8 mouse cellular contexts compared by ENCODE assay signal in the genomic region with DNA sequence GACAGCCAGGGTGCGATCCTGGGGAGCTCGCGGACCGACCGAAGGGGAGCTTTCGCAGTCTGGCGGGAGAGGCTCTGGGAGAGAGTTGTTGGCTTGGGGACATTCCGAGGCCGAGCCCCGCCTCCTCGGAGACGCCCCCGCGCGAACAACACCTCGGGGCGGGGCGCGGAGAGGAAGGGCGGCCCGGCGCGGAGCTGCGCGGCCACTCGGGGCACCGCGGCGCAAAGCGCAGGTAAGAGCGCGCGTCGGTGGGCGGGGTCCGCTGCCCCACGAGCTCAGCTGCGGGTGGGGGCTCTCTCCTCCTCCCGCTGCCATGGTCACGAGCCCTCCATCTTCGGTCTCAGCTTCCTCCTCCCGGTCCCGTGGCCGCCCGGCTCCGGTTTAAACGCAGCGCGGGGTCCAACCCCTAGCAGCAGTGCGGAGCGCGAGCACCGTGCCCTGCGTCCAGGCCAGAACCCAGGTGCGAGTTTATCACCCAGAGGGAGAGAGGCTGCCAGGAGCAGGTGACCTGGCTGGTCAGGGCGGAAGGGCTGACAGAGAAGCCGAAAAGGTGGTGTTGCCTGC. TPM values are rescaled to one million over a fixed set of nuclear protein-coding genes. Genes with fewer than 3 reads are reported as not detected.
DNase-seq lines count a peak whose midpoint lies in the region; ATAC-seq lines count a peak whose summit lies in the region.

Tmie (minus strand) TSS at position 116 of the 564 bp plus-strand sequence.

- DNase-seq in embryonic facial prominence, embryonic 11.5 days (ENCODE audit: low spot score) = peak; percentile 70
- DNase-seq in kidney, adult 9 months = peak; percentile 92
- peak; percentile 42 for DNase-seq in neural tube, embryonic 11.5 days (ENCODE audit: low spot score)
- DNase-seq in thymus, postnatal 14 days = peak; percentile 78

- peaks cover 32% of the 10 kb centered on the region for H3K27me3 ChIP-seq in erythroblast, embryonic 14.5 days (ENCODE audit: control insufficient read depth)
- peaks cover 23% of the 10 kb centered on the region for H3K27me3 ChIP-seq in embryonic facial prominence, embryonic 11.5 days (ENCODE audit: control insufficient read depth, insufficient read depth, low read length)
- peaks cover 63% of the 10 kb centered on the region for H3K27me3 ChIP-seq in heart, embryonic 12.5 days (replicated peaks)
- peaks cover 21% of the 10 kb centered on the region for H3K27me3 ChIP-seq in liver, embryonic 16.5 days (ENCODE audit: control insufficient read depth, insufficient read depth, low read depth, low read length)
- H3K27me3 ChIP-seq in neural tube, embryonic 11.5 days (ENCODE audit: control insufficient read depth, insufficient read depth, low read length) = peaks cover 32% of the 10 kb centered on the region

- H3K4me3 ChIP-seq in erythroblast, embryonic 14.5 days (replicated peaks) = peak within 1 kb of the TSS; percentile 53
- H3K4me3 ChIP-seq in embryonic facial prominence, embryonic 11.5 days (ENCODE audit: low read depth, low read length) = peak within 1 kb of the TSS; percentile 49
- H3K4me3 ChIP-seq in heart, embryonic 12.5 days = peak within 1 kb of the TSS; percentile 72
- peak within 1 kb of the TSS; percentile 61 for H3K4me3 ChIP-seq in liver, embryonic 16.5 days (ENCODE audit: low read depth, low read length)
- peak within 1 kb of the TSS; percentile 43 for H3K4me3 ChIP-seq in neural tube, embryonic 11.5 days (ENCODE audit: low read depth, low read length)

- under 1% methylated on average over 55 of the region's 57 CpGs for WGBS in embryonic facial prominence, embryonic 11.5 days
- under 1% methylated on average over 56 of the region's 57 CpGs for WGBS in heart, embryonic 12.5 days
- WGBS in liver, embryonic 16.5 days (ENCODE audit: insufficient replicate concordance) = under 1% methylated on average over 57 of the region's 57 CpGs
- WGBS in neural tube, embryonic 11.5 days = 1% methylated on average over 57 of the region's 57 CpGs

- peaks cover 2% of the 10 kb centered on the region; the same call in 1 of the 2 replicates for H3K4me1 ChIP-seq in erythroblast, embryonic 14.5 days (ENCODE audit: control insufficient read depth)
- no peaks in the 10 kb centered on the region for H3K4me1 ChIP-seq in embryonic facial prominence, embryonic 11.5 days (ENCODE audit: control insufficient read depth, insufficient read depth, low read length)
- H3K4me1 ChIP-seq in heart, embryonic 12.5 days (replicated peaks) = peaks cover 26% of the 10 kb centered on the region
- H3K4me1 ChIP-seq in liver, embryonic 16.5 days (ENCODE audit: control insufficient read depth, low read depth, low read length) = peaks cover 2% of the 10 kb centered on the region
- H3K4me1 ChIP-seq in neural tube, embryonic 11.5 days (ENCODE audit: control insufficient read depth, insufficient read depth, low read length) = peaks cover 5% of the 10 kb centered on the region

- H3K36me3 ChIP-seq in erythroblast, embryonic 14.5 days (ENCODE audit: control insufficient read depth) = no peaks in the 10 kb centered on the region
- H3K36me3 ChIP-seq in embryonic facial prominence, embryonic 11.5 days (replicated peaks; ENCODE audit: control insufficient read depth, insufficient read depth, low read depth, low read length) = no peaks in the 10 kb centered on the region
- H3K36me3 ChIP-seq in heart, embryonic 12.5 days = no peaks in the 10 kb centered on the region
- no peaks in the 10 kb centered on the region for H3K36me3 ChIP-seq in liver, embryonic 16.5 days (ENCODE audit: control insufficient read depth, insufficient read depth)
- H3K36me3 ChIP-seq in neural tube, embryonic 11.5 days (ENCODE audit: control insufficient read depth, insufficient read depth, low read length) = no peaks in the 10 kb centered on the region

- peak within 1 kb of the TSS; percentile 52 for H3K9ac ChIP-seq in embryonic facial prominence, embryonic 11.5 days (replicated peaks; ENCODE audit: low read length)
- H3K9ac ChIP-seq in heart, embryonic 12.5 days = peak within 1 kb of the TSS; percentile 67
- peak within 1 kb of the TSS; percentile 54 for H3K9ac ChIP-seq in liver, embryonic 16.5 days (ENCODE audit: low read depth, low read length)
- H3K9ac ChIP-seq in neural tube, embryonic 11.5 days (ENCODE audit: low read length) = no peak within 1 kb of the TSS; the same call in 1 of the 2 replicates

- H3K4me2 ChIP-seq in embryonic facial prominence, embryonic 11.5 days (ENCODE audit: low read depth, low read length) = peak within 1 kb of the TSS; percentile 72
- peak within 1 kb of the TSS; percentile 99 for H3K4me2 ChIP-seq in heart, embryonic 12.5 days
- H3K4me2 ChIP-seq in liver, embryonic 16.5 days (ENCODE audit: low read depth, low read length) = peak within 1 kb of the TSS; percentile 54
- peak within 1 kb of the TSS; percentile 81 for H3K4me2 ChIP-seq in neural tube, embryonic 11.5 days (ENCODE audit: low read depth)

- no peaks in the 10 kb centered on the region for H3K9me3 ChIP-seq in erythroblast, embryonic 14.5 days (ENCODE audit: control insufficient read depth, low read length)
- H3K9me3 ChIP-seq in embryonic facial prominence, embryonic 11.5 days (replicated peaks; ENCODE audit: control insufficient read depth, low read length) = no peaks in the 10 kb centered on the region
- H3K9me3 ChIP-seq in heart, embryonic 12.5 days (replicated peaks) = no peaks in the 10 kb centered on the region
- no peaks in the 10 kb centered on the region for H3K9me3 ChIP-seq in liver, embryonic 16.5 days (replicated peaks; ENCODE audit: control insufficient read depth, low read length)
- no peaks in the 10 kb centered on the region for H3K9me3 ChIP-seq in neural tube, embryonic 11.5 days (ENCODE audit: control insufficient read depth, low read length)

- H3K27ac ChIP-seq in embryonic facial prominence, embryonic 11.5 days (replicated peaks; ENCODE audit: low read depth, low read length) = no peak within 1 kb of the TSS
- H3K27ac ChIP-seq in heart, embryonic 12.5 days (ENCODE audit: poor library complexity, severe bottlenecking) = no peak within 1 kb of the TSS
- H3K27ac ChIP-seq in liver, embryonic 16.5 days (ENCODE audit: low read length) = peak within 1 kb of the TSS; percentile 45
- no peak within 1 kb of the TSS for H3K27ac ChIP-seq in neural tube, embryonic 11.5 days (ENCODE audit: low read depth, low read length)

- no peak for ATAC-seq in erythroblast, adult 5-6 weeks (replicated peaks; ENCODE audit: low FRiP score, poor library complexity, severe bottlenecking)
- ATAC-seq in embryonic facial prominence, embryonic 11.5 days (replicated peaks; ENCODE audit: insufficient number of reproducible peaks, low FRiP score, low TSS enrichment, low read depth) = peak; percentile 31; the same call in 1 of the 2 replicates
- peak; percentile 31 for ATAC-seq in heart, embryonic 12.5 days (ENCODE audit: insufficient number of reproducible peaks, low FRiP score)
- peak; percentile 53 for ATAC-seq in liver, embryonic 16.5 days (ENCODE audit: low read depth)
- ATAC-seq in neural tube, embryonic 11.5 days (ENCODE audit: insufficient read depth, low FRiP score, low TSS enrichment) = no peak

RNA-seq across cellular contexts. Expression of gene Tmie, which starts in this region (rescaled TPM):
- polyA plus RNA-seq in erythroblast, embryonic 14.5 days (2012) = not detected in 2 replicates
- not detected in 2 replicates for total RNA-seq in erythroblast, adult 5-6 weeks (2015; ENCODE audit: low replicate concordance)
- not detected in 2 replicates for total RNA-seq in erythroblast, adult 5-6 weeks (2017; ENCODE audit: low replicate concordance)
- polyA plus RNA-seq in embryonic facial prominence, embryonic 11.5 days (2014; fragmentation: Nextera tagmentation; extraction: Ambion mirVana) = 0.13 and 0.29 TPM in 2 replicates
- polyA plus RNA-seq in heart, embryonic 12.5 days (2016; fragmentation: Nextera tagmentation; extraction: Ambion mirVana) = 0.06 and 0.65 TPM in 2 replicates
- polyA plus RNA-seq in liver, embryonic 16.5 days (2015; fragmentation: Nextera tagmentation; extraction: Ambion mirVana) = 2.0 and 2.8 TPM in 2 replicates
- 0.32 and 0.70 TPM in 2 replicates for polyA plus RNA-seq in neural tube, embryonic 11.5 days (2014; fragmentation: Nextera tagmentation; extraction: Ambion mirVana)

Comparison
In these comparisons a context has a peak if more than half of its experiments do, and no peak if none do; other contexts are left out.
1. Peak in DNase-seq, ATAC-seq, H3K4me3 ChIP-seq, H3K9ac ChIP-seq and H3K4me2 ChIP-seq in embryonic facial prominence, embryonic 11.5 days; RNA of the gene not detected or under 1 TPM.
2. Peak in ATAC-seq, H3K4me3 ChIP-seq, H3K9ac ChIP-seq and H3K4me2 ChIP-seq in heart, embryonic 12.5 days; RNA of the gene not detected or under 1 TPM.
3. Peak in DNase-seq, H3K4me3 ChIP-seq and H3K4me2 ChIP-seq in neural tube, embryonic 11.5 days; RNA of the gene not detected or under 1 TPM.
4. DNase-seq: peak in every context shown above with its lines; median percentile 92 in kidney, adult 9 months; 78 in thymus, postnatal 14 days; 70 in embryonic facial prominence, embryonic 11.5 days; 42 in neural tube, embryonic 11.5 days.